Mouse (Mus musculus) layer of hippocampus, postnatal 14 days (tissue): ENCODE measurements at regions not wholly inside any gene's neighbourhood (a gene's known extent, or its start where the extent isn't known, plus 50 kb on each side); places are given as distances from the start of the nearest gene placed in this dataset.
A peak's percentile ranks its signal among the peaks of the same experiment; 100 is the strongest.

Experiments used
- DNase-seq, 2 experiments: peaks; one replicate each; pipeline ENCODE4 v3.0.0; 2021 to 2022; ENCODE audit warnings: low spot score in 2 of 2, mixed read lengths in 1 of 2

DNA sequence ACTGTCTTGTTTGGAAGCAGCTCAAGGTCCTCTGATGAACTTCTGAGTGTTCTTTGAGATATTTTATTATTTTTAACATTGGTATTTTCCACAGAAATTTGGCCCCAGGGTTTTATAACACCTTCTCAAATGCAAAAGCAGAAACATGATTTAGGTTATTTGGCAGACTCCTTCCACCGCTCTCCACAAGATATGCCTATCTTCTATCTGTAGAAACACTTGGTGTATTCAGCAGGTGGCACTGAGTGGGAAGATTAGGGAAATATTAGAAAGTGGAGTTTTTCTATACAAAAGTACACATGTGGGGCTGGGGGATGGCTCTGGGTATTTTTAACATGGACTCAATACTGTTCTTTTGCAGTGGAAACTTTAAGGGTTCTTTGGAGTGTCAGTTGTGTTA is 475.3 kb downstream of the Dach1 start:
- DNase-seq: no peak

DNA sequence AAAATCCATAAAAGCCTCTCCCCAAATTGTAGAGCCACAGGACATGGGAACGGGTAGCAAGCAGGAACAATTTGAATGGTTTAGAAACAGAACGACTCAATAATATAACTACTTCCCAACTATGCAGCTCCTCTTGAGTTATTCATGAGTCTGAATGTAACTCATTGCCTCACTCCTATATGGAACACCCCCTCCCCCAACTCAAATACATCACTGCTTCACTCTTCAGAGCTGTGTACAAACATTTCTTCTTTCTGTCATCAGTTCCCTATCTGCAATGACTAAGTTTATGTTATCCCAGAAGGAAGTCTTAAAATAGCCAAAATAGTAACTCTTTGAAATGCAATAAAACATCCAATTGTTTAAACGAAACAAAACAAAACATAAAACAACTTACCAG is 484.9 kb downstream of the Dach1 start:
- no peak for DNase-seq

DNA sequence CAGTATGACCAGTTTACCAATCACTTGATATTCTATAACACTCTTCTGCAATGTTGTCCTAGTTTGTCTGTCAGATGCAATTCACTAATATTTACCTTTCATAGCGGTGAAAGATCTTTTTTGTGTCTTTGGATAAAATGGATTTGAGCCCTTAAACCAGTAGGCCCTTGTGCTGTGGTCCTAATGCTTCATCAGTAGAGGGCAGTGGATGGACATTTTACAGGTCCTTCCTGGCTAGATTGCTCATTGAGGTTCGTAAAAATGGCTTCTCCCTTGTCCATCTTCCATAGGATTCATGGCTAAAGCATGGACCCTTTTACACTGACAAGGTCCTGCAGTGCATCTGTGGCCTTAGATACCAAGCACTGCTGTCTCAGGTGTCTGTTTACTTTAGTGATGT is 501.8 kb downstream of the Dach1 start:
- DNase-seq: no peak

DNA sequence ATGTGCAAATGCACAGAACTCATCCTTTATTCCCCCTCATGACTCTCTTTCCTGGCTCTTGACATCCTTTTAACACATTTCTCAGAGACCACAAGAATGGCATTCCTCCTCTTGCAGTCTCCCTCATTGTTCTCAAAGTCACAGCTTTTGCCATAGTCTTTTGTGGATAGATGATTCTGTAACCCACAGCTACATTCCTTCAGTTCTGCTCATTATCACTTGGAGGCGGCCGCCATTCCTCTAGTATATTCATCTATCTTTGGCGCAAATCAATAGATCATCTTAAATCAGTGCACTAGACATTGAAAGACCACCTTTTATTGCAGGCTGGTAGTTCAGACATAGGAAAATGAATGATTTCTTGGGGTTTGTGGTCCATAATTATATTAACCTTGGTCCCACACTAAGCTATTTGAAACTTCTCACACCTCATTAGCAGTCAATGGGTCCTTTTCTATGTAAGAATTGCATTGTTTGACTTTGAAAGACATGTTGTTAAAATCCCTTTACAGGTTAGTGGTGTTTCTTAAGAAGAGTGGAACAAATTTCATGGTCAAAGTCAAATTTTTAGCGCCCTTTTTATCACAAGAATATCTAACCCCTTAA is 531.3 kb downstream of the Dach1 start:
- DNase-seq: no peak

DNA sequence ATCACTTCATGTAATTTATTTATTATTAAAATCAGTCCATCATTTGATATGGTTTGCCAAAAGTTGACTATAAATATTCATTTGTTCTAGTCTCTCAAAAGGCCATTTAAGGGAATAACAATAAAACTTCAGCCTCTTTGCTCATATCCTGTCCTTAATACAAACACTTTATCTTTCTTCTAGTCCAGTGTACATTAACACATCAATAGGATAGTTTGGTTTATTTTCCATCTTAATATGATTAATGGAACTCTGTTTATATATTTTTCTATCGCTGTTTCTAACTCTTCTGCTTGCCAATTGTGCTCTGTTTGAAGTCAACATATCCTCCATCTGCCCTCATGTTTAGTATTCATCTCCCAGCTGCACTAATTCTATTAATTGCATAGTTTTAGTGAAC is 558.1 kb downstream of the Dach1 start:
- DNase-seq: no peak

DNA sequence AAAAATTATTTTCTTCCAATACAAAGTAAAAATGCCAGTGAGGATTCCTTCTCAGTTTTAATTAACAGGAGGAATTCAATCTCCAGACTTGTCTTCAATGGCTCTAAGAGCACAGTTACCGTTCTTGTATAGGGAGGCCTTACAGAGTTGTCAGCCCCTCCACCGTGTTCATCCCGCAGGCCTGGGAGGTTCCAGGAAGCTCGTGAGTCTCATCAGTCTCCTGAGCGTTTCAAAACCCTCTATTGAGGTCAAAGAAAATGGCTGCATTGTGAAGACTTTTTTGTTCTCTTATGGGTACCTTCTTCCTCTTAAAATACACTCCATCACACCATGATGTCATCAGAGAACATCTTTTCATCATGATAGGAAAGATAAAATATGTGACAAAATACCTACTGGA is 572.9 kb downstream of the Dach1 start:
- no peak for DNase-seq

DNA sequence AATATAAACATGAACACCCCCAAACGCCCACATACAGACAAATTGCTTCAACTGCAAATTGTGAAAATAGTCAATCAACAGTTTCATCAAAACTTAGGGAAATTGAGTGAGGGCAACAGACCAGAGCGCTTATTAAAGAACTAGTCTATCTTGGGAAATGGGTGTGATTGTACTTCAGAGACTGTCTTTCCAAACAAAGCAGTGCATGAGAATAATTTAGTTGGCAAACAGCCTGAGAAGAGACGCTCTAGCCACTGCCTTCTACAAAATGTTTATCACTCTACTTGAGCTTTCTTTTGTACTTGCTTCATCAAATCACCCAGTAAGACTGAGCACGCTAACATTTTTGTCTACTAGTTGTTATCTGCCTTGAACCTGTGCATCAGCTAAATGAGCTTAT is 581.0 kb downstream of the Dach1 start:
- DNase-seq: no peak

DNA sequence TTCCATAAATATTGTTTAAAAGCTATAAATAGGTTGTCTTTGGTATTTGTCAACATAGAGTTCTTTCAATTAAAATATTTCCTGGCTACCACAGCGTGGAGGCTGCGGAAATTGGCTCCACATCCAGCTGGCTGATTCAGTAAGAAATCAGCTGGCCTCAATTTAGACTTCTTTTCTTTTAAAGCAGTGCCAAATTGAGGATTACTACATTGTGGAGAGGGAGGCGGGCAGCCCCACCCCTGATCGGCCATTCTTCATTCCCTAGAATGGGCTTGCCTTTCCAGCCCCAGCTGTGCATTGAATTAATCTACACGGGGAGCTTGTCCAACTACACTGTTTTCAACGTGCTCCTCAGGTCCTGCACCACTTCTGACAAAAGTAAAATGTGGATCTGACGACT is 581.4 kb downstream of the Dach1 start:
- peak; percentile 28 to 57 for DNase-seq

DNA sequence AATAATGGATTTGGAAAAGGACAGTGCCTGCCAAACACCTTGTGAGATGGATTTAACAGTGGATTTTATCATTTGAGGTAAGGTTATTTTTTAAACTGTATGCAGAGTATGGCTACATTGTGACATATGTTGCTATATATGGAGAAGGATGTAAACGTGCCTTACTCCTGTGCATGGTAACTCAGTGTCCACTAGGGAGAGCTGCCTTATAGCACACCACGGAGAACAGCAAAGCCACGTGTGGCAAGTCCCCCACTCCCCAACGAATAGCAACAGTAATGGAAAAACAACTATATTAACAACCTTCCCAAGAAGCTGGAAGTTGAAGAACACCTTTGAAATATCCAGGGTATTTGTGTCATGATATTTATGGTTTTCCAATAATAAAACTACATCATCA is 582.6 kb downstream of the Dach1 start:
- DNase-seq: no peak

DNA sequence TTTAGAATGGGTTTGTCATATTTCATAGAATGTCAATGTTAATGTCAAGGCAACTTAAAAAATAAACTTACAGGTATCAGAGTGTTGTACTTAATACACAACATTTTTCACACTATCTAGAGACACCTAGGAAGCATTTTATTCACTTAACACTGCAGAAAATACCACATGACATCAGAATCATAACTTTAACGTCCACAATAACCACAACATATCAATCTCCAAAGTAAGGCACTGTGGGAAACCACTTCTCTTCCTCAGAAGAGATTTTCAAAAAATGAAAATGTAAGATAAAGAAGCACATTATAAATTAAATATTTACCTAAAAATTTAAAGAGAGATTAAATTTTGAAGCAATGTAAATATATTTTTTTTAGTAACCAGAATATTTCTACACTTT is 599.3 kb downstream of the Dach1 start:
- DNase-seq: no peak

DNA sequence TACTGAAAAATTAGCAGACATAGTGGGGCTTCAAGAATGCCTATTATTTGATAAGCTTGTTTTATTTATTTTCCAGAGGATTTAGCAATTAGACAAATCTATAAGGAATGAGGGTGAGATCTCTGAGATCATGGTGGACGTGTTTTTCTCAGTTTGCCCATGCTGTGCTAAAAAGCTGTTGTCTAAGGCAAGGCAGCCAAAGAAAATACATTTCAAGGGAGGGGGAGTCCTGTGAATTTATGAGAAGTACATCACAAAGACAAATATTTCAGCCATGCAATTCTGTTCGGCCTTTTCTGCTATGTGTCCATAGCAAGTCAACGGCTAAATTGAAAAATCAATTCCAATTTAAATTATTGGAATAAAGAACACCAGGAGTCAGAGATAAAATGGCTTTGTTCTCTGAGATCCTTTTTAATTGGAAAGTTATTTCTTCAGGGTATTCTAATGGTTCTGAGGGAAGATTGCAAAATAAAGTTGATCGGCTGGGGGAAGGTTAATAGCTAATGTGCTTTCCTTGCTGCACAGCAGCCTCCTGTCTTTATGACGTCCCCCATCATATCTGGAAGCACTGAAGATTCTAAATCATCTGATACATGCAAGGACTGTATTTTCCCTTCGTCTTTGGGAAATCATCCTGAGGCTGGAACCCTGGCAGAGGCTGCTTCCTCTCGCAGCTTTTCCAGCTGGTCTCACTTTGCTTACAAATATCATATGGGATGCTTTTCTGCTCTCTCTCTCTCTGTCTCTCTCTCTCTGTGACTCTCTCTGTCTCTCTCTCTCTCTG is 609.3 kb downstream of the Dach1 start:
- DNase-seq: no peak

DNA sequence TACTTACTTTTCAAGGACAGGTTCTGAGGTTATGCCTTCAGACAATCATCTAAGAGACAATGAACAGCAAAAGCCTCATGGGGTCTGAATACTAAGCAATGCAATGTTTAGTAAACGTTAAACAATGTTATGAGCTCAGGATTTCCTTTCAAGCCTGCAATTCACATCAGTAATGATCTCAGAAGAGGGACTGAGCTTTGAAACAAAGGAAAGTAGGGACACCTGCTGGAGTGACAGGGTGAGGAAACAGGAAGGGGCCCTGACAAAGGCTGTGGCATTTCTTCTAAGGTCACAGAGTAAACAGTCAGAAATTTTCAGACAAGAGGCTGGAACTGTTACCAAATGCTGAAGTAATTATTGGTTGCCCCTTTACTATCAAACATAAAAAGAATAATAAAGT is 610.0 kb downstream of the Dach1 start:
- no peak for DNase-seq

DNA sequence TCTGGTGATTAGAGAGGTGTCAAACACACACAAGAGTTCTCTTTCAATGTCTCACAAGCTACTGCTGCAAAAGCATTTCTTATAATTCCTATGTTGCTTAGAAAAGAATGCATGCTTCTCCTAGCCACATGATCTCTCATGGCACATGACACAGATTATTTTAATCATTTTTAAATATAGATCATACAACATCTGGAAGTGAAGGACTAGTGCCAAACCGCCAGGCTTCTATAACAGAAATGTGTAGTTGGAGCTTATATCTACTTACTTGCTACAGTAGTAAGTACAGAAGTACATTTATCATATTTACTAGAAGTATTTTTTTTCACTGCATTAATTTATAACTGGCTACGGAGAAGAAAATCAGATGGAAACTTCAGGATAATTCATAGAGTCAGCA is 611.3 kb downstream of the Dach1 start:
- DNase-seq: no peak

DNA sequence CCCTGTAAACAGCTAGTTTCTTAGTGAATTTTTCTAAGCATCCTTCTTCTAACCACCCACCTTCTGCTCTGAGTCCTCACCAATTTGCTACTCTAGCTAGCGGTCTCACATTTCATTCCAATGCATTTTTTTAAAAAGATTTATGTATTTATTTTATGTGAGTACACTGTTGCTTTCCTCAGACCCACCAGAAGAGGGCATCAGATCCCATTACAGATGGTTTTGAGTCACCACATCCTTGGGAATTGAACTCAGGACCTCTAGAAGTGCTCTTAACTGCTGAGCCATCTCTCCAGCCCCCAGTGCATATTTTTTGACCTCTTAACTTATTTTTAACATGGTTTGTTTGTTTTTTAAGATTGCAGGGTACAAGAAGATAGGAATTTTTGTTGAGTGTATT is 611.7 kb downstream of the Dach1 start:
- no peak for DNase-seq

DNA sequence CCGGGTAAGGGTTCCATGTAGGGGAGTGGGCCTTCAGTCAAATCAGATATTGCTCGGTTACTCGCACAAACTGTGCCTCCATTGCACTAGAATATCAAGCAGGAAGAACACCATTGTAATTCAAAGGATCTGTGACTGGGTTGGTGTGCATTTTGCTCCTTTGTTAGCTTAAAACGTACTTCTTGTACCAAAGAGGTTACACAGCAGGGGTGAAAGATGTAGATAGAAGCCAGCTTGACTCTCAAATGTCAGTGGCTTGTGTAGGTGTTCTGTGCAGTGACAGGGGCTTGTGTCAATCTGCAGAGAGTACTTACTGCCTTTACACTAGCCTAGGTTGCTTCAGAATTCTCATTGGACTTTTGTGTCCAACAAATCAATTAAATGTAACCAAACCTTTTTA is 623.3 kb downstream of the Dach1 start:
- no peak for DNase-seq

DNA sequence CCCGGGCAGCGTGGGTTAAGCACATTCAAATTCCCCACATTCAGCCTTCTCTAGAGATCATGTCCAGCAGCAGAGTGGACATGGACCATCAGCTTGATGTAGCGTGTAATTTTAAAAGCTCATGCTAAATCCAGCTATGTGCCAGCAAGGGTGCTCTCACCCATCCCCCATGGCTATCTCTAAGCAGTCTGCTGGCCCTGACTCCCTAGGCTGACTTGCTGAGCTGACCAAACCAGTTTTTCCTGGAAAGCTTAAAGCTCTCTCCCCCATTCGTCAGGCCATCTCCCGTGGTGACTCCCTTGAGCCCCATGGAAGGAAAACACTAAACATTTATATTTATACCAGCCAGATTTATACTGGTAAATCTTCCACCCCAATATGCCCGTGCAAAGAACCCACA is 625.3 kb downstream of the Dach1 start:
- DNase-seq: no peak

DNA sequence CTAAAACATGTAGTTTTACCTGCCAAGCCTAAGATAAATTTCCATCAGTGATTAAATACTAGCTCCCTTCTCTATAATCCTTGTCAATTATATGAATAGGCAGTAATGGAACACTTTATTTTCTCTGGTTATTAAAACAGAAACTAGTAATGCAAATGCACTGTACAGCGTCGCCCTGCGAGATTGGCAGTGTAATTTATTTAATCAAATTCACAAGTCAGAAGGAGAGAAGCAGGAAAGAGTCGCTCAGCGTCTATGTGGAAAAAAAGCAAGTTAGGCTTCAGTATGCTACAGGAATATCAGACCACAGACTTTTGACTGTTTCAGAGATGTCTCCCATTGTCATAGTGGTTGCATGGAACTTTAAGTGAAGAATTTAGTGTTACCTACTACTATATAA is 632.6 kb downstream of the Dach1 start:
- DNase-seq: no peak

DNA sequence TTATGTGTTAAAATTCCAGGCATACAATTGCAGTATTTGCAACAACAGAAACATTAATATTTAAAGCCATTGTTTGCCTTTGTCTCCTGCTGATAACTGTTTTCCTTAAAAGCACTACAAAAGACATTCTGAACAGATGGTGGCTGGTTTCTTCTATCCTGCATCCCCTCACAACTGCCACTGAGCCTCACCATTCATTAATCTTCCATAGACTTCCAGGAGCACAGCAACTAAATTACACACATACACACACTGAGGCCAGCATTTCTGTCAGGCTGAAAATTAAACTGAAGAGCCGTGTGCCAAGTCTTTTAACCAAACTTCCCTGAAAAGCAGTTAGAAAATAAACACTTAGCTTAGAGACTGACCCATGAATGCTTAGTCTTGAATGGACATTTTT is 658.2 kb downstream of the Dach1 start:
- no peak for DNase-seq

DNA sequence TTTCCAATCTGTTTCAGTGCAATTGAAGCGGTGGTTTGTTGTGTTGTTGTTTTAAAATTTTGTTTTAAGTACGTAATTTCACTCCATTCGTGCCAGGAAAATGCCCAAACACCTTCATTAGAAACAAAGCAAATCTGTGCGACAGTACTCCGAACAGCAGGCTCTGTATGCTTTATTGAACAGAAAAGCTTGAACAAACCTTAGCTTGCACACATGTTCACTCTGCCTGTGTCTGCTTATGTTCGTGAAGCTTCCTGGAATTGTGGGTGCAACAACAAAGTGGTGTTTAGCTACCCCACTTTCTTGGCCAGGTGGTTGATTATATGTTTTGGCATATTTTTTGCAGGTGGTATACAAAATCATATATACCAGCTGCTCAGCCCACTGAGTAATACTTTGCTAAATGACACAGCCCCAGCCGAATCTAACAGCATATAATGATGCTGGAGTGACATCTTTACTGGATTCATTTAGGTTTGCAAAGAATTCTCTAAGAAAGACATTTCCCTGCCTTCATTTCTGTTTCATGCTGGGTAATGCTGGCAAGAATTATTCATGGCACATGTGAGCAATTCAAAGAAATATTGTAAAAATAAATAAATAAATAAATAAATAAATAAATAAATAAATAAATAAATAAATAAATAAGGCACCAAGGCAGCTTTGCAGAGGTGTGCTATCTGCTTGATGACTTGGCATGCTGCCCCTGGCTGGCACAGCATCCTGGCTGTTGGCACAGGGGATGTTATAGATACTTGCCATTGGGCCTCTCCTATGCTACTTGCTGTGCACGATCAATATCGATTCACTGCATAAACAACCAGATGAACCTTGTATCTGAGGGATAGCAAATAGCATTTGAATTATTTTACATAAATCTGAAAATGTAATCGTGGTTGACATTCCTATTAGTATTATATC is 679.9 kb downstream of the Dach1 start:
- DNase-seq: peak in 1 of 2 experiments; percentile 1

DNA sequence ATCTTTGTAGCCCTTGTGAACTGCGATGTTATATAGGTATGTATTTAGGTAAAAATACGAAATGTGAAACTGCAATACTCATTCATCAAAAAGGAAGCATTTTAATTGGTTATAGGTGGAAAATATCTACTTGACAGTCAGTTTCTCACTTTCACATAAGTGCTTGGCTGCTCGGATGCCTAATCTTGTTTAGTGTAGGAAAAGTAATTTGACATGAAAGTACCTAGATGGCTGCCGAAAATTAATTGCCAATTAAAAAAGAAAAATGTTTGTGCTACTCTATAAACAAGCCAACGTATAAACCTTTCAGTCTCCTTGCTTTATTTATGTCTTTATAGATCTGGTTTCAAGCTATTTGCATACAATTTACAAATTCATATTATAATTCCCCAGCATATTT is 691.3 kb downstream of the Dach1 start:
- no peak for DNase-seq

DNA sequence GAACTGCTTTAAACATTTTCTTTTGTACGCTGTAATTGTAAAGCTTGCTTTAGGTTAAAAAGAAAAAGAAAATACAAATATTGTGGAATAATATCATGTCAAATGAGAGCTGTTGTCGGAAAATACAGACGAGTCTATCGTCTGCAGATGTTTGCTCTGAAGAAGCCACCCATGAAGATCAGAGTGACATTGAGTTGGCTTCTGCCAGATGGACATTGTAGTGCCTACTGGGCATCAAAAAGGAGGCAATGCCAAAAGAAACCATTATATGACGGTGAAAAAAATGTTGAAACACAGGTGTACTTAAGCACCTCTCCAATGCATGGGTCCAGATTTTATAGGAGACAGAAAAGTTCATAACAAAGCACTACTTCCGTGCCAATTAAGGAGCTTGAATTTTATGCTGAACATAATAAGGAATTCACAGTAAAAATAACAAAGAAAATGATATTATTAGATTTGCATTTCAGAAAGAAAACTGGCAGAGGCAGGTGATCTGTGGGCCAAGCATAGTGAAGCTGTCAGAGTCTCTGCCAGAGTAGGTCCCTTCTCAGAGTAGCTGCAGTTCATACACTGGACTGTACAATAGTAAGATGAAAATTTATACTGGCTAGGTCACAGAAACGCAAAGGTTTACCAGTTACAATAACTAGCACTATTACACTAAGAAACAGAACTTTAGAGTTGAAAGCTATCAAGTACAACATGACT is 718.9 kb downstream of the Dach1 start:
- no peak for DNase-seq

DNA sequence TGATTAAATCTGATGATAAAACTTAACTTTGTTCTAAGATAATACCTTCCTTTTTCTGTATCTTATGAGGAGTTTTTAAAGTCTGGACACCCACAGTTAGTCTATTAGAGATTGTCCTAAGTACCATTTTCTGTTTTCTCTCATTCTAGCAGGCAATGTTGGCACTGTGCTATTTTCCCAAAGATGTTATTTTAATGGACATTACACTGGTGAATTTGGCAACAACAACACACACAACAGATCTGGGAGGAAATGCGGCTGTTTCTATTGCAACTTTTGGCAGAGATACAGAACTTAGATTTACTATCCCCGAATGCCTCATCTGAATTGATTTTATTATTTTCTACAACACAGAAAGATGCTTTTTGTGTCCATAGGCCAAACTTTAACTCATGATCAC is 720.9 kb downstream of the Dach1 start:
- DNase-seq: no peak
